Mouse (Mus musculus): ENCODE data around the gene Syt17.

DNA sequence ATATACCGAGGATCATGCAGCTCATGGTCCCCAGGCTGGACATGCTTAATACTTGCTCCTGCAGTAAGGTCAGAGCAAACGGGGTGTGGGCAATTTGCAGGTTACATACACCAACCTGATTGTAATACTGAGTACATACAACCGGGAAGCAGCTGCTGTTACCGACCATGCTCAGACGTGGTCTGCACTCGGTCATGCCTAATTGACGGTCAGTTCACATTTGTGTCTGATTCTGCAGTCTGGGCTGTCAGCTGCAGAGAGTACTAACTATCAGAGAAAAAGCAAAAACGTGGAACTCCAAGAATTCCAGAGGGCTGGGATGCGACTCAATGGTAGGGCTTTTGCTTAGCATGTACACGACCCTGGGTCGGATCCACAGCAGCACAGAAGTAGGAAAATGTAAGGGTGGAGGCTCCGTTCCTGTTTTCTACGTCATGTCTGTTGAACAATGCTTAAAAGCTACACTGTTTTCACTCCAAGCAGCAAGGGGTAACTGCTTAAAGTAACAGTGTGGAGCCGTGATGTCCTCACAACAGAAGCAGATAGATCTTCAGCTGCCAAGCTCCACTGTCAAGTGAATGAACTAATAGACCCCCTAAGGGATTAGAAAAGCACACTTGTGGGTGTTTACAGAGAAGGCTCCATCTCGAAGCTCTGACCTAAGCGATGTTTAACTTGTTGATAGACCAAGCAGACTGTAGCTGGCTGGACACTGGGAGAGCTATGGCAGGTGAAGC lies 13.5 kb upstream of the Syt17 start:
- no peak for TF ChIP-seq CTCF (IDR thresholded peaks at IDR 0.05; ENCODE audit: extremely low read depth, insufficient read depth, insufficient read length, insufficient replicate concordance)
- no peak for TF ChIP-seq POLR2A (IDR thresholded peaks at IDR 0.05; ENCODE audit: low read depth, low read length)
